ENCODE assay signal across 18 mouse cellular contexts in genomic region chr19:53810584-53810983, GRCm38 (mm10).
A peak's percentile ranks its signal among the peaks of the same experiment; 100 is the strongest.
DNase-seq lines count a peak whose midpoint lies in the region; ATAC-seq and TF ChIP-seq lines count a peak whose summit lies in the region.
"Had no signal": no experiment of that assay in that cellular context is flagged by ENCODE, and none has a peak within 500 bp of the region (broad histone marks: within the 10 kb centered on the region; RNA-seq: fewer than 3 reads in every experiment).

No protein-coding gene starts in this region.

- peaks cover 19% of the 10 kb centered on the region; the same call in 1 of the 2 replicates for H3K36me3 ChIP-seq in heart, embryonic 15.5 days
- no peaks in the 10 kb centered on the region for H3K36me3 ChIP-seq in limb, embryonic 15.5 days
- no peaks in the 10 kb centered on the region for H3K36me3 ChIP-seq in limb, embryonic 10.5 days
- H3K36me3 ChIP-seq in liver, embryonic 13.5 days = no peaks in the 10 kb centered on the region
- H3K36me3 ChIP-seq in liver, postnatal 0 days (replicated peaks; ENCODE audit: insufficient read depth, low read length) = no peaks in the 10 kb centered on the region
- H3K36me3 ChIP-seq: embryonic facial prominence, embryonic 13.5 days; limb, embryonic 13.5 days had no signal

- peaks cover 72% of the 10 kb centered on the region for H3K4me1 ChIP-seq in heart, embryonic 15.5 days (replicated peaks)
- H3K4me1 ChIP-seq in limb, embryonic 15.5 days = peaks cover 33% of the 10 kb centered on the region
- peaks cover 38% of the 10 kb centered on the region for H3K4me1 ChIP-seq in limb, embryonic 10.5 days
- peaks cover 59% of the 10 kb centered on the region for H3K4me1 ChIP-seq in liver, embryonic 13.5 days (replicated peaks)
- peaks cover 20% of the 10 kb centered on the region for H3K4me1 ChIP-seq in liver, postnatal 0 days (ENCODE audit: insufficient read depth)

- H3K9me3 ChIP-seq in heart, embryonic 15.5 days (replicated peaks) = no peaks in the 10 kb centered on the region
- H3K9me3 ChIP-seq in limb, embryonic 15.5 days = no peaks in the 10 kb centered on the region
- H3K9me3 ChIP-seq in limb, embryonic 10.5 days (replicated peaks) = no peaks in the 10 kb centered on the region
- H3K9me3 ChIP-seq in liver, embryonic 13.5 days (replicated peaks) = no peaks in the 10 kb centered on the region
- H3K9me3 ChIP-seq in liver, postnatal 0 days (ENCODE audit: low read length) = no peaks in the 10 kb centered on the region
- H3K9me3 ChIP-seq: embryonic facial prominence, embryonic 13.5 days; G1E; limb, embryonic 13.5 days had no signal

- 40% methylated on average over 3 of the region's 3 CpGs for WGBS in heart, embryonic 15.5 days
- WGBS in limb, embryonic 15.5 days = 67% methylated on average over 3 of the region's 3 CpGs
- 92% methylated on average over 3 of the region's 3 CpGs for WGBS in limb, embryonic 10.5 days
- 55% methylated on average over 3 of the region's 3 CpGs for WGBS in liver, embryonic 13.5 days (ENCODE audit: insufficient replicate concordance)
- WGBS in liver, postnatal 0 days (ENCODE audit: insufficient replicate concordance) = 54% methylated on average over 3 of the region's 3 CpGs

- H3K4me2 ChIP-seq in heart, embryonic 15.5 days = peak overlapping the region; percentile 24; the same call in 1 of the 2 replicates
- no peak overlapping the region for H3K4me2 ChIP-seq in limb, embryonic 15.5 days
- peak overlapping the region; percentile 58 for H3K4me2 ChIP-seq in liver, embryonic 13.5 days
- peak overlapping the region; percentile 47; the same call in 1 of the 2 replicates for H3K4me2 ChIP-seq in liver, postnatal 0 days (ENCODE audit: low read depth, low read length)
- H3K4me2 ChIP-seq: embryonic facial prominence, embryonic 13.5 days; limb, embryonic 13.5 days; midbrain, embryonic 11.5 days had no signal

- DNase-seq in heart, postnatal 36 days = no peak
- no peak for DNase-seq in limb, embryonic 10.5 days (ENCODE audit: low spot score)
- DNase-seq in liver, embryonic 13.5 days = no peak
- DNase-seq in liver, postnatal 0 days = no peak
- DNase-seq in frontal cortex, postnatal 36 days (ENCODE audit: low spot score in 2 of 2) = no peak
- DNase-seq: cerebellum, adult 9-11 months; forebrain, postnatal 0 days; gastrocnemius, postnatal 10 days; kidney, adult 11 months; right cerebral cortex, postnatal 25 days had no signal

- no peak overlapping the region for H3K9ac ChIP-seq in heart, embryonic 15.5 days
- H3K9ac ChIP-seq in limb, embryonic 15.5 days = no peak overlapping the region
- H3K9ac ChIP-seq in liver, embryonic 13.5 days = peak overlapping the region; percentile 37; the same call in 1 of the 2 replicates
- H3K9ac ChIP-seq in liver, postnatal 0 days (replicated peaks) = no peak overlapping the region
- H3K9ac ChIP-seq: embryonic facial prominence, embryonic 13.5 days; forebrain, postnatal 0 days; limb, embryonic 13.5 days had no signal

- no peak for ATAC-seq in heart, embryonic 15.5 days (replicated peaks; ENCODE audit: insufficient number of reproducible peaks, insufficient read depth, low FRiP score, low read depth)
- no peak for ATAC-seq in limb, embryonic 15.5 days (ENCODE audit: insufficient number of reproducible peaks, low FRiP score, low TSS enrichment, low read depth)
- no peak for ATAC-seq in liver, embryonic 13.5 days (ENCODE audit: low read depth)
- no peak for ATAC-seq in liver, postnatal 0 days
- ATAC-seq: forebrain, postnatal 0 days; hindbrain, embryonic 16.5 days had no signal

- peak overlapping the region; percentile 59 for H3K27ac ChIP-seq in heart, embryonic 15.5 days
- H3K27ac ChIP-seq in limb, embryonic 15.5 days = peak overlapping the region; percentile 61; the same call in 1 of the 2 replicates
- no peak overlapping the region for H3K27ac ChIP-seq in limb, embryonic 10.5 days
- peak overlapping the region; percentile 88; the same call in 1 of the 2 replicates for H3K27ac ChIP-seq in liver, embryonic 13.5 days
- no peak overlapping the region for H3K27ac ChIP-seq in liver, postnatal 0 days (ENCODE audit: low read depth)
- H3K27ac ChIP-seq: embryonic facial prominence, embryonic 13.5 days; macrophage had no signal

- H3K27me3 ChIP-seq in heart, embryonic 15.5 days = no peaks in the 10 kb centered on the region
- H3K27me3 ChIP-seq in limb, embryonic 15.5 days = no peaks in the 10 kb centered on the region
- H3K27me3 ChIP-seq in limb, embryonic 10.5 days (ENCODE audit: low read depth, poor library complexity, severe bottlenecking) = 0 out of 2 replicates have a peak, but pooled peaks cover 8% of the 10 kb centered on the region
- no peaks in the 10 kb centered on the region for H3K27me3 ChIP-seq in liver, embryonic 13.5 days
- no peaks in the 10 kb centered on the region for H3K27me3 ChIP-seq in liver, postnatal 0 days (ENCODE audit: insufficient read depth, low read length)
- H3K27me3 ChIP-seq: embryonic facial prominence, embryonic 13.5 days; limb, embryonic 13.5 days had no signal

- no peak overlapping the region for H3K4me3 ChIP-seq in heart, embryonic 15.5 days
- no peak overlapping the region for H3K4me3 ChIP-seq in limb, embryonic 15.5 days
- H3K4me3 ChIP-seq in limb, embryonic 10.5 days = no peak overlapping the region
- no peak overlapping the region for H3K4me3 ChIP-seq in liver, embryonic 13.5 days (replicated peaks)
- H3K4me3 ChIP-seq in liver, postnatal 0 days (ENCODE audit: low read depth, low read length) = no peak overlapping the region
- H3K4me3 ChIP-seq: embryonic facial prominence, embryonic 13.5 days; limb, embryonic 13.5 days had no signal

- no peak for TF ChIP-seq CTCF in liver, postnatal 0 days (IDR thresholded peaks at IDR 0.05; ENCODE audit: low read depth)

- intact Hi-C loops in heart, postnatal 36 days (cut with DNase I) = no loop called here

- no peak for TF ChIP-seq EP300 in liver, postnatal 0 days (IDR thresholded peaks at IDR 0.05; ENCODE audit: low read depth)

Comparison
In these comparisons a context has a peak if more than half of its experiments do, and no peak if none do; other contexts are left out.
1. H3K27ac ChIP-seq: peak in heart, embryonic 15.5 days (single experiment), limb, embryonic 15.5 days (single experiment) and liver, embryonic 13.5 days (single experiment); none in limb, embryonic 10.5 days (single experiment) and liver, postnatal 0 days (single experiment).